Mouse (Mus musculus) testis, postnatal 10 days (tissue): ENCODE data around the gene Gm13697.
"Not testable (repeated sequence)": the region's sequence is repeated elsewhere in the genome, so short reads cannot be mapped to it uniquely, and the experiment has no call there.

ENCODE experiments used
- DNase-seq: peaks from one replicate; pipeline ENCODE4 v3.0.0; 2021; ENCODE audit warnings: low spot score

Gene Gm13697

GRCm38 (mm10) chr2:83984443-83984842 lies at the start of gene Gm13697:
Gene Gm13697, plus strand, starts transcription at chr2:83984743.
- not testable (repeated sequence) for DNase-seq

GRCm38 (mm10) chr2:83940931-83941361 lies 43.6 kb upstream of the Gm13697 start, which contains the start of gene Zswim2:
Gene Zswim2, minus strand, starts transcription at chr2:83941228.
- DNase-seq: peak; percentile 55

- no peak for DNase-seq
Observed at GRCm38 (mm10) chr2:83941378-83941777, 43.2 kb upstream of the Gm13697 start.

GRCm38 (mm10) chr2:83941792-83942191 lies 42.8 kb upstream of the Gm13697 start:
- DNase-seq: no peak

GRCm38 (mm10) chr2:83955393-83955792 lies 29.1 kb upstream of the Gm13697 start, which contains the start of gene Gm13698:
Gene Gm13698, plus strand, starts transcription at chr2:83955693.
- not testable (repeated sequence) for DNase-seq

GRCm38 (mm10) chr2:83961203-83961602 lies 23.3 kb upstream of the Gm13697 start, which contains the start of gene Gm13693:
Gene Gm13693, plus strand, starts transcription at chr2:83961503.
- DNase-seq: not testable (repeated sequence)

- DNase-seq: not testable (repeated sequence)
Observed at GRCm38 (mm10) chr2:83967013-83967412, 17.5 kb upstream of the Gm13697 start, which contains the start of gene Gm13695. Gene Gm13695, plus strand, starts transcription at chr2:83967313.

GRCm38 (mm10) chr2:83972823-83973222 lies 11.7 kb upstream of the Gm13697 start, which contains the start of gene Gm13696:
Gene Gm13696, plus strand, starts transcription at chr2:83973123.
- not testable (repeated sequence) for DNase-seq

- not testable (repeated sequence) for DNase-seq
Observed at GRCm38 (mm10) chr2:83978633-83979032, 5.9 kb upstream of the Gm13697 start, which contains the start of gene Gm13694. Gene Gm13694, plus strand, starts transcription at chr2:83978933.

GRCm38 (mm10) chr2:83990253-83990652 lies 5.7 kb downstream of the Gm13697 start, which contains the start of gene Gm13691:
Gene Gm13691, plus strand, starts transcription at chr2:83990553.
- not testable (repeated sequence) for DNase-seq

- not testable (repeated sequence) for DNase-seq
Observed at GRCm38 (mm10) chr2:83993639-83994255, 9.2 kb downstream of the Gm13697 start.

GRCm38 (mm10) chr2:83994526-83994925 lies 10.0 kb downstream of the Gm13697 start:
- DNase-seq: not testable (repeated sequence)

GRCm38 (mm10) chr2:84008913-84009312 lies 24.4 kb downstream of the Gm13697 start:
- DNase-seq: no peak

- DNase-seq: no peak
Observed at GRCm38 (mm10) chr2:84009818-84010217, 25.3 kb downstream of the Gm13697 start.

GRCm38 (mm10) chr2:84014572-84014971 lies 30.0 kb downstream of the Gm13697 start:
- DNase-seq: no peak

- DNase-seq: not testable (repeated sequence)
Observed at GRCm38 (mm10) chr2:84016291-84016690, 31.7 kb downstream of the Gm13697 start.

- no peak for DNase-seq
Observed at GRCm38 (mm10) chr2:84018330-84018729, 33.8 kb downstream of the Gm13697 start.

GRCm38 (mm10) chr2:84019519-84020305 lies 35.2 kb downstream of the Gm13697 start:
- no peak for DNase-seq

- no peak for DNase-seq
Observed at GRCm38 (mm10) chr2:84021930-84022329, 37.4 kb downstream of the Gm13697 start.

- no peak for DNase-seq
Observed at GRCm38 (mm10) chr2:84022905-84023304, 38.4 kb downstream of the Gm13697 start.

- DNase-seq: no peak
Observed at GRCm38 (mm10) chr2:84023319-84023718, 38.8 kb downstream of the Gm13697 start.

- no peak for DNase-seq
Observed at GRCm38 (mm10) chr2:84025217-84025616, 40.7 kb downstream of the Gm13697 start.

GRCm38 (mm10) chr2:84032505-84032904 lies 48.0 kb downstream of the Gm13697 start:
- DNase-seq: no peak
